Mouse (Mus musculus) cerebellum, postnatal 36 days (tissue): Measurements from ENCODE around the gene Gps2.
"Not testable (repeated sequence)": the region's sequence is repeated elsewhere in the genome, so short reads cannot be mapped to it uniquely, and the experiment has no call there.

ENCODE experiments used
- DNase-seq, 2 experiments: peaks; one replicate each; pipeline ENCODE4 v3.0.0; 2021 to 2022; ENCODE audit warnings: mixed read lengths in 2 of 2

The Gps2 gene

GRCm38 (mm10) chr11:69917379-69917948 is 3.8 kb downstream of the Gps2 start:
- no peak for DNase-seq

- no peak for DNase-seq
Measured at GRCm38 (mm10) chr11:69918118-69918517, 4.4 kb downstream of the Gps2 start.

- DNase-seq = no peak
Measured at GRCm38 (mm10) chr11:69919053-69919452, 5.4 kb downstream of the Gps2 start.

GRCm38 (mm10) chr11:69919661-69920265 is 6.1 kb downstream of the Gps2 start:
- peak; percentile 39 to 42 for DNase-seq

- DNase-seq = peak in 1 of 2 experiments; percentile 40
Measured at GRCm38 (mm10) chr11:69920266-69921031, 6.8 kb downstream of the Gps2 start.

- peak; percentile 100 for DNase-seq
Measured at GRCm38 (mm10) chr11:69921114-69922011, 7.7 kb downstream of the Gps2 start, which contains the start of gene Eif5a. TSS of gene Eif5a (minus strand) at chr11:69921958.

GRCm38 (mm10) chr11:69922012-69922756 is 8.5 kb downstream of the Gps2 start:
- DNase-seq = no peak

- DNase-seq = no peak
Measured at GRCm38 (mm10) chr11:69922796-69923195, 9.1 kb downstream of the Gps2 start.

GRCm38 (mm10) chr11:69927501-69927900 is 13.8 kb downstream of the Gps2 start:
- no peak for DNase-seq

GRCm38 (mm10) chr11:69929712-69930111 is 16.0 kb downstream of the Gps2 start:
- DNase-seq = no peak

- not testable (repeated sequence) for DNase-seq
Measured at GRCm38 (mm10) chr11:69930176-69930575, 16.5 kb downstream of the Gps2 start.

GRCm38 (mm10) chr11:69930967-69931537 is 17.4 kb downstream of the Gps2 start:
- no peak for DNase-seq

GRCm38 (mm10) chr11:69931769-69932168 is 18.1 kb downstream of the Gps2 start:
- DNase-seq = no peak

- DNase-seq = no peak
Measured at GRCm38 (mm10) chr11:69932254-69932653, 18.6 kb downstream of the Gps2 start.

- no peak for DNase-seq
Measured at GRCm38 (mm10) chr11:69933066-69933465, 19.4 kb downstream of the Gps2 start.

- DNase-seq = peak; percentile 86 to 92
Measured at GRCm38 (mm10) chr11:69934169-69934568, 20.5 kb downstream of the Gps2 start.

- no peak for DNase-seq
Measured at GRCm38 (mm10) chr11:69934681-69935080, 21.0 kb downstream of the Gps2 start.

- peak; percentile 88 to 95 for DNase-seq
Measured at GRCm38 (mm10) chr11:69935137-69935879, 21.6 kb downstream of the Gps2 start, which contains the start of gene Ybx2. TSS of gene Ybx2 (plus strand) at chr11:69935796.

GRCm38 (mm10) chr11:69936156-69936555 is 22.5 kb downstream of the Gps2 start:
- DNase-seq = peak in 1 of 2 experiments; percentile 27

- no peak for DNase-seq
Measured at GRCm38 (mm10) chr11:69936714-69937347, 23.1 kb downstream of the Gps2 start.
